8 mouse cellular contexts compared by ENCODE assay signal in genomic region chr11:120378611-120379540, GRCm38 (mm10). TPM values are rescaled to one million over a fixed set of nuclear protein-coding genes. Genes with fewer than 3 reads are reported as not detected.
DNase-seq lines count a peak whose midpoint lies in the region; ATAC-seq lines count a peak whose summit lies in the region.

Faap100 (minus strand) TSS chr11:120378764.

- H3K4me2 ChIP-seq in hindbrain, embryonic 12.5 days (replicated peaks): peak within 1 kb of the TSS; percentile 95

- H3K27me3 ChIP-seq in hindbrain, embryonic 12.5 days: no peaks in the 10 kb centered on the region

- no peaks in the 10 kb centered on the region for H3K9me3 ChIP-seq in hindbrain, embryonic 12.5 days (replicated peaks)

- peak; percentile 97 for DNase-seq in NIH3T3 (ENCODE audit: low read depth)
- DNase-seq in cerebellum, postnatal 10 days: peak; percentile 93
- DNase-seq in frontal cortex, postnatal 10 days (ENCODE audit: low spot score in 2 of 2): peak; percentile 80 to 86
- DNase-seq in layer of hippocampus, postnatal 14 days (ENCODE audit: low spot score in 2 of 2): peak; percentile 88
- peak; percentile 91 for DNase-seq in lung, postnatal 14 days
- peak; percentile 82 for DNase-seq in retina, adult 2 months (ENCODE audit: low read depth, low spot score)
- DNase-seq in thymus, postnatal 36 days: peak; percentile 89 to 91

- peak within 1 kb of the TSS; percentile 83 for H3K4me3 ChIP-seq in hindbrain, embryonic 12.5 days

- H3K9ac ChIP-seq in hindbrain, embryonic 12.5 days: peak within 1 kb of the TSS; percentile 89

- H3K36me3 ChIP-seq in hindbrain, embryonic 12.5 days: peaks cover 68% of the 10 kb centered on the region

- WGBS in hindbrain, embryonic 12.5 days: 10% methylated on average over 54 of the region's 54 CpGs

- peak; percentile 90 for ATAC-seq in hindbrain, embryonic 12.5 days (ENCODE audit: low FRiP score)

- H3K27ac ChIP-seq in hindbrain, embryonic 12.5 days: peak within 1 kb of the TSS; percentile 77

- H3K4me1 ChIP-seq in hindbrain, embryonic 12.5 days: peaks cover 25% of the 10 kb centered on the region

RNA-seq across cellular contexts. Expression of gene Faap100, which starts in this region (rescaled TPM):
- 52.2 and 59.1 TPM in 2 replicates for polyA plus RNA-seq in hindbrain, embryonic 12.5 days (2016; fragmentation: Nextera tagmentation; extraction: Ambion mirVana)
- total RNA-seq in layer of hippocampus, postnatal 14 days (2021): 10 to 100 TPM; 31.9 to 38.1 TPM

Comparison
In these comparisons a context has a peak if more than half of its experiments do, and no peak if none do; other contexts are left out.
1. Peak in every context shown above with its lines: DNase-seq, ATAC-seq, H3K4me3 ChIP-seq and H3K27ac ChIP-seq.